Mouse (Mus musculus): Measurements from ENCODE around the gene Esrrg.

Esrrg gene

DNA sequence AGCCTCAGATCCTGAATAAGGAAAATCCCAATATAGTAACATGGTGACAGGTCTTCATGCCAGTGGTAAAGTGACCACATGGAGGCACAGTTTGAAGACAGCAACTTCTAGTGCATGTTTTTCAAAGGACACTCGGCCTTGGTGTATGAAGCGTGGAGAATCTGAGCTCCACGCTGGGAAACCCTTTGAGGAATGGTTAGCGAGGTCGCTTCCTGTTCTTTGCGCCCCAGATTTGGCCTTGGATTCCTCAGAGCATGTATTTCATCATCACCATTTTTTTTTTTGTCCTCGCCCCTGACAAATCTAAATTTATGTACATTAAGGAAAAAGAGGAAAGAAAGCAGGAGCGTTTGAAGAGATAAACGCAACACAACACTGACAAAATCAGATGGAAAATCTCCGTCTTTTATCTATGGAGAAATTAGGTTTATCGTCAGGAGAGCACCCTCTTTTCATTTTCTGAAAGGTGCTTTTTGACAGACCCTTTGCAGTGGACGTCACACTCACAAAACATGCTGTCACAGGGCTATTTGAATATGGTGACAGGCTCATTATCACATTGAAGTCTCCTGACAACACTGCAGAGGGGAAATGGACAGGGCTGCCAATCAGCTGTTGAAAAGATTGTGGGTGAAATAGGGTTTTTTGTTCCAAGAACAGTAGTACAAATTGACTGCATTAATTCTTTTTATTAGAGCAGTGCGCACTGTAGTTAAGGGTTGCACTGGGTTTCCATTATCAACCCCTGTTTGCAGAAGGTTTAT lies 476.7 kb downstream of the Esrrg start:
- DNase-seq = no peak

DNA sequence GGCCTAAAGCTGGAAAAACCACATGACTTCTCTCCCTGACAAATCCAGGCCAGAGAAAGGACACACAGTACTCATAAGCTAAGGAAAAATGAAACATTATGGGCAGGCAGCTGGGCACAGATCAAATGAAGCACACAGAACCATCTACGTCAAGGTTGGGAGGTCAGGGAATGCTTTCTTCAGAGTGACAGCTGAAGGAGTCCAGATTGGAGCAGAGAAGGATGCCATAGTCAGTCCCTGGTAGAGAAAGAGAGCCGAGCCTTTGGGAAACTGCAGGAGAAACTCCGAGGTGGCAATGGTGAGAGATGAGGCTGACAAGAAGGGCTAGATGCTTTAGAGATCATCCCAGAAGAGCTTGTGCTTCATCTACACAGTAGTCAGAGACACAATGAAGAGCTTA lies 485.1 kb downstream of the Esrrg start:
- no peak for DNase-seq

DNA sequence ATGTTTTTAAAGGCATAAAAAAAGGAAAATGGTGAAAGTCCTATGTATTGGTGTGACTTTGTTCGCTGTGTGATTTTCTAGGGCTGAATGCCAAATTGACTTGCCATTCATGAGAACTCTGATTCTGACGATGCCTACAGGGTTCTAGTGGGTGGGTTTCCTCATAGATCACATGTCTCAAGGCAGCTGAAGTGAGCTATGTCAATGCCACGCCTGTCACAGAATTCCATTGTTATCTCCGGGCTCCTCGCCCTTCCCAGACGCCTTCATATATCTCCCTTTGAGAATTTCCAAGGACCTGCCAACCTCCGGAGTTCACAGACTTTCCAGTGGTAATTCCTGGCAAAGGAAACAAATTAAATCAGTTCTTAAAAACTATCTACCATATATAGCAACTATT lies 493.2 kb downstream of the Esrrg start:
- DNase-seq = no peak

DNA sequence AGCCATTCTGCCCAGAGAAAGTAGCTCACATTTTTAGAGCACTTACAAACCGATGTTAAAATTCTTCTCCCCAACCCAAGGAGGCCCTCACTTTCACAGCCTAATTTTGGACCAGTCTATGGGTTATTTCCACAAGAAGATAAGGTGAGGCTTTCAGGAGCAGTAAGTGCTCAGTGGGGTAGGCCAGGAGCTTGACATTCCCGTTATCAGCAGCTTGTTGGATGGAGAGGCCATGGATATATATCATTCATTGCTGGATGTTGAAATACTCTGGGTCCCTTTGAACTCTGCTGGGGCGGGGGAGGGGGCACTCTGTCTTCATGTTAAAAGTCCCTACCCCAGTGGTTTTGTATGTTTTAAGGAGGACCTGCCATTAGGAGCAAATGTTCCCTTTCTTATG lies 494.6 kb downstream of the Esrrg start:
- no peak for DNase-seq

DNA sequence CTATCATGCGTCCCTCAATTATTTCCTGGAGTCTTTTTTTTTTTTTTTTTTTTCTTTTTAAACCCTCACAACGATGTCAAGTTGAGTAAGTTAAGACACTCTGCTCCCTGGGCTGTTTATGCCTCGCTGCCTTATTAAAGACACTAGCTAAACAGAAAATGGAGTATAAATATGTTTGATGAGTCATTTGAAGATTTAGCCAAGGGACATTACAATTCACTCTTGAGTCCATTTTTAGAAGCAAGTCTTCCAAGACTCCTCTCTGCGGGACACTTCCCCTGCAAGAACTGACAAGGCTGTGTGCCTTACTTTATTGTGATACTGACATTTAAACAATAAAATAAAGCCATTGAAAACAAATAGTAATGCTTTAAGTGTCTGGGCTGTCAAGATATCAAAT lies 496.9 kb downstream of the Esrrg start:
- no peak for DNase-seq

DNA sequence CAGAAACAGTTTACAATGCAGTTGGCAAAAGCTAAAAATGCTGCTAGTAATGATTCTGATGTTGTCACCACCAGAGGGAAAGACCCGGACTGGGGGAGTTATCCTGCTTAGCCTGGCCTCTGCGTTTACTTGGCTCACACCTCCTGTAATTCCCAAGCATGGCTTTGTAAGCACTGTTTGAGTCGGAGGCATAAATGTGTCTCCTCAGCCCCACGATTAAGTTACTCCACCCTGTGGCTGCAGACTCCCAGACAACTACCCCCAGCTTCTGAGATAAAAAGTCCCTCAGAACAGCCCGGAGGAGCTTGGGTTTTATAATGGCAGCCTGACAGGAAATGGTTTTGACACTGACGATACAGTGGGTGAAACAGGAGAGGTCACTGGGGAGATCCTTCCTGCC lies 499.4 kb downstream of the Esrrg start:
- DNase-seq = peak; percentile 83

DNA sequence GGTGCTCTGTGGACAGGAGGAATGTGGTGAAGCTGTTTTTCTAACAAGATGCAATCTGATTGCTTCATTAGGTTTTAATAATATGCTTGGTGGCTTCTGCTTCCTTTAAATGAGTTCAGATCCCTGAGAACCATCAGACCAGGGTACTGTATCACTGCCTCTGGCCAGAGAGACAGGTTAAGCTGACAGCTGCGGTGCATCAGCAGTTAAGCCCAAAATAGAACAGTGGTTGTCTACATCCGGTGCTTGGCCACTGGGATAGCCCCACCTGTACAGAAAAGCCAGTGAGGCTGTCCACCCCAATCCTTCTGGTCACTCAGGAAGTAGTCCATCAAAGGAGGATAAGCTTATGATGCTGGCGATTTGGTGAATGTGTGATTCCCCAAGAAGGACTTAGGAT lies 503.0 kb downstream of the Esrrg start:
- no peak for DNase-seq

DNA sequence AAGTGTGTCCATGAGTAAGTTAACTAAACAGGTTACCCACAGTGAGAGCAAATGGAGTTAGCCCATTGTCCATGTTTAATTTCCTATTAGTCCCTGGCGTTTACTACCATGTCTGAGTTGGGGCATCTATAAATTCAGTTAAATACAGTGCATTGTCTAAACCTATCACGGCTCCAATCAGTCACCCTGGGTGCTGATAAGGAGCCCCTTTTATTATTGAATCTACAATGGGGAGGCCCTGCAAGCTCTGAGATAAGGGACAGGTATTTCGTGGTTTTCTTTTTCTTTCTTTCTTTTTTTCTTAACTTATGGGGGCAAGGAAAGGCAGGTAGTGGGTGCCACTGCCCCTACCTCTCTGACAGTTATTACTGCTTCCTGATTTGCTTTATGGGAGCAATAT lies 504.6 kb downstream of the Esrrg start:
- DNase-seq = no peak

DNA sequence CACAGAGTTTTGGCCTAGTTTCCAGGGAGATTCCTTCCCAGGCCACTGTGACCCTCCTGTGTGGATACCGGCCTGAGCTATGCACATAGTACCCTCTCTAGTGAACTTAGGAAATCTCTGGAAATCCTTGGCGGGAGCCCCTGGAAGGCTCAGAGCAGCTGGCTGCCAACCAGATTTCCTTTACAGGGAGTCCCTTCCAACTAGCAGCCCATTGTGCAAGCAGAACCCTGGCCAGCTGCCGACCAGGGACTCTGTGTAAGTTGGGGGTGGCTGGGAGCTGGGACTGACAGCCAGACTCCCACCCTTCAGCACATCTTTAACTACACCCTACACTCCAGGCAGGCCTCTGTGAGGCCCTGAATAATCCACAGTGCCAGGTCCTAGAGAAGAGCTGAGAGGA lies 509.5 kb downstream of the Esrrg start:
- DNase-seq = peak; percentile 98

DNA sequence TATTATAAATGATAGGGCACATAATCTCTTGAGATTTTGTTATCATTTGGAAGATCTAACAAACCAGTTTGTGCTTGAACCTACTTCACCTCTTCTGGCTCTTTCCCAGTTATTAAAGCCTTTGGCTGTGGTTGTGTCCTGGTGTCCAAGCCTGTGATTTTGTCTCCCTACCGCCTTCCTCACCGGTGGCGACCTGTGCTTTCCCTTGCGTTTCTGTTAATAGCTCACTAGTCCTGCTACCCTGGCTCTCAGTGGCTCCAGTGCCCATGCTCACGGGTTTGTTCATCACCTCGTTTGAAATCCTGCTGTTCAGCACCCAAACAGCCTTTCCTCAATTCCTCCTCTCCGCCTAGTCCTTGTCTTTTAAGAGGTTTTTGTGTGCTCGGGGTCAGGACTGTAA lies 511.2 kb downstream of the Esrrg start:
- DNase-seq = peak; percentile 55

DNA sequence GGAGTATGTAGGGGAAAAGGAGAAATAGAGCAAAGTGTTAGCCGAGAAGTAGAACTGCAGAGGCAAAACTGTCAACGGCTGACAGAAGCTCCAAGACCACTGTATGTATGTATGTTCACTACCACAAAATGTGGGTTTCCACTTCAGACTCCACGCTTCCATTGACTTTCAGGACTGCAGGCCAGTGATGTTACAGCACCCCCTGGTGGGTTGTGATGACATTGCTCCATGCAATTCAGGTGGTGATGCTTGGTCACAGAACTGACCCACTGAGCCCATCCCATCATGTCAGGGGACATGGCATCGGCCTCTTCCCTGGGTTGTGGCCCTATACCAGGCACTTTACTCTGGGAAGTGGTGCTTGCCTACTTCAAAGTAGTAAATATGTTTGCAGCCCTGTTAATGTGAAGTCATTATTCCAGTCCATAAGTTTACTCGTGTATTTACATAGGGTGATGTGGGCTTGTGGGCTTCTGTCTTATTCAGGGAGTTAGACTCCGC lies 517.0 kb downstream of the Esrrg start:
- DNase-seq = peak; percentile 73

DNA sequence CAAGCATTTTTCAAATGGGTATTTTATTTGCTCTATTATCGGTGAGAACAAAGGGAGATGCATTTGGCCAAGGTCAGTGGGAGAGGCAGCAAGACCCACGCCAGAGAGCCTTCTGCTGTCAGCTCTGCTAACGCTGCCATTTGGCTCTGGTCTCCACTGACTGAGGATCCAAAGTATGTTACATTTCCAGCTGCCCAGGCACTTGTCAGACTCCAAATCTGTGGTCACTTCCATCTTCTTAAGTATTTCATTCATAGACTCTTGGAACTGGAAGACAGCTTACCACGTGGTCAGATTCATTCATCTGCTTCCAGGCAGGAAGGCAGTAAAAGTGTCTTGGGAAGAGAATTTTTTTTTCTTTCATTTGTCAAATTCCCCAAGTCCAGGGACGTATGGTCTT lies 527.5 kb downstream of the Esrrg start:
- DNase-seq = no peak

DNA sequence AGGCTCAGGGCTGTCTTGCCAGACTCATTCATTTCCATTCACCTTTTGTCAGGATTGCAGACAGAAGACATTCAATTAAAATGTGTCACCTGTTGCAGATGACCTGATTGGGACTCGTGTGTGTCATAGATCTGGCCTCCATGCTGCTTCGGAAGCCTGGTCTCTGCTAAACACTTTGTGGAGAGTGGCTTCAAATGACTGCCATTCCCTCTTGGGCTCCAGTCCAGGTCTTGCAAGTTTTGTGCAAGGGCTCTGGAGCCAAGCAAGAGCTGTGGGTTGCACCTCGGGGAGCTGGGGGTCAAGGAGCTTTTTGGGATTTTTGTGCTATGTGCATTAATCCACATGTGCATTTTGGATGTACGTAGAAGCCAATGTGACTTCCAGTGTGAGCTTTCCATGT lies 530.9 kb downstream of the Esrrg start:
- DNase-seq = no peak

DNA sequence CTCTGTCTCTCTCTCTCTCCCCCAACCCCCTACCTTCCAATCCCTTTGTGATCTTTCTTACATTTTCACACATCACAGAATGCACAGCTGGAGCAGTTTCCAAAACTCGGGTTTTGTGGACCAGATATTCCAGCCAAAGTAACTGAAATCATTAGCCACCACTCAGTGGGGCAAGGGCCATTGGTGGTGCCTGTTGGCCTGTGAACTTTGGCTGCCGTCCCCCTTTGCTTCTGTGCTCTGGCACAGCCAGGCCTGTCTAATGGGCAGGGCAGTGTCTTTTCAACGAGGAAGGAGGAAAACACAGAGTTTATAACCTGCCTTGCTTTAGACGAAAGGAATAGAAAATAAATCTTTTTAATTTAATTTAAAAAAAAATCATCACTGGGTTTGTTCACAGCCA lies 531.6 kb downstream of the Esrrg start:
- no peak for DNase-seq

DNA sequence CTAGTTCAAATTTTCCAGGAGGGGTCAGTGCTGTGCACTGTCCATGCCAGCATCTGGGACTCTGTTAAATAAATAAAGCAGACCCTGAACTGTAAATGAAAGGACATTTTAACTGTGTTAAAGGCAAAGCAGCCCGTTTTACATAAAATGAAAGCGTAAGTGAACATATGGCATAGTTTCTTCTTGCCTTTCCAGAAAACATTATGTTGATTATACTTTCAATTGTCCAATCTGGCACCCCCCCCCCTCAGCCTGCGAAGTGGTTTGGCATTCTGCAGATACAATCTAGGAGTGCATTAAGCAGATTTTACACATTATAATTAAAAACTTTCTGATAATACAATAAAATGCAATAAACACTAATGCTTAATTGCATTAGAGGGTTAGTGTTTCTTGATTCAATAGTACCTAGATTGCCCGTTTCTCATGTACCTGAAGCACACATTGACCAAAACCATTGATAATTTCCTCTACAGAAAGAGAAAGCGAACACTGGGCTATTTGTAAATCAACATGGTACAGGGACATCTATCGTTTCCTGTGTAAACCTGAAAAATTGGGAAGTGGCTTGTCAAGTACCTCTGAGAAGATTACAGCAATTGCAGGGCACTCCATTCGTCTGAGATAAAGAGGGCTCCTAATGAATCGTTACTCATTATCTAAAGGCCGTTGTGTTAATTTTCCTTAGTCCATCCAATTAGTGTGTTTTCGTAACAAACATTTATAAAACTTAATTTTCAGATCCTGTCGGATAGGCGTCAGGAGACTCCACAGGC lies 539.0 kb downstream of the Esrrg start:
- peak; percentile 2 for DNase-seq

DNA sequence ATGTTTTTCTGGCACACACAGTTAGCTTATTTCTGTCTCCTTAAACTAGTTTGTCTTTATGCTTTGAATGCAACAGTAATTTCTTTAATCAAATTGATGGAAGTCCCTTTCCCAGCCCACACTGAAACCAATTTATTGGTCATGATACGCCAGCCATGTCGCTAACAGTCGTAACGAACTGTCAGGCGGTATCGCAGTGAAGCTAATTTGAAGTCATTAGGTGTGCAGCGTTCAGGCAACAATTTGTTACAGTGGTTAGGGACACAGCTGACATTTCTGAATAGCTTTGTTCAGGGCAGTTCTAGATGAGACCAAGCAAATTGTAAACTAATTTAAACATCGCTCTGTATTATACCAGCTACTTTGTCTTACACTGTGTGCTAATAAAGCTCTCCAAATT lies 542.5 kb downstream of the Esrrg start:
- peak; percentile 71 for DNase-seq

DNA sequence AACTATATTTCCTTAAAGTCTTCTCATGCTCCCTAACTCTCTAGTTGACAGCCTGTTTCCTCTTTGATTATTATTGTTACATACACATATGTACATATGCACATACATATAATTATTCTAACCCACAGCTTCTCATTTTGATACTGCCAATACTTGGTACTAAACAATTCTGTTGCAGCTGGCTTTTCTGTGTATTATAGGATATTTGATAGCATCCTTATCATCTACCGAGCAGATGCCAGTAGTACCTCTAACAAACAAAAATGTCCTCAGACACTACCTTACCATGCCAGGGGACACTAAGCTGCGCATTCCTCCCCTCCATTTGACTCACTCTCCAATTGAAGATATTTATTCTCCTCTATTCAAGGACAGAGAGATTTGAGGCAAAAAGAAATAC lies 543.4 kb downstream of the Esrrg start:
- no peak for DNase-seq

DNA sequence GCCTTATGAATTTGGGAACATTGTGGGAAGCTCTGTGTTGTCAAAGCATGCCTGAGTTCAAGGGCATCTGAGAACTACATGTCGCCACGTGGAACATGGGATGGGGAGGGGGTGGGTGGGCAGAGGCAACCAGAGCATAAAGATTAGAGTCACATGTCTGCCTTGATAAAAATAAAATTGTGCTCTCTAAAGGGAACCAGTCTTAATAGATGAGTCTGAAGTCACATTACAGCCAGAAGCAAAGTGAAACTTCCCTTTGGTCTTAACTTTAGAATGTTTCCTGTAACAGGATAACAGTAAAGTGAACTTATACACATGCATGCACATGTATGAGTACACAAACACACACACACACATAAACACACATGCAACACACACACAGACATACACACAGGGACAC lies 545.1 kb downstream of the Esrrg start:
- DNase-seq = peak; percentile 4

DNA sequence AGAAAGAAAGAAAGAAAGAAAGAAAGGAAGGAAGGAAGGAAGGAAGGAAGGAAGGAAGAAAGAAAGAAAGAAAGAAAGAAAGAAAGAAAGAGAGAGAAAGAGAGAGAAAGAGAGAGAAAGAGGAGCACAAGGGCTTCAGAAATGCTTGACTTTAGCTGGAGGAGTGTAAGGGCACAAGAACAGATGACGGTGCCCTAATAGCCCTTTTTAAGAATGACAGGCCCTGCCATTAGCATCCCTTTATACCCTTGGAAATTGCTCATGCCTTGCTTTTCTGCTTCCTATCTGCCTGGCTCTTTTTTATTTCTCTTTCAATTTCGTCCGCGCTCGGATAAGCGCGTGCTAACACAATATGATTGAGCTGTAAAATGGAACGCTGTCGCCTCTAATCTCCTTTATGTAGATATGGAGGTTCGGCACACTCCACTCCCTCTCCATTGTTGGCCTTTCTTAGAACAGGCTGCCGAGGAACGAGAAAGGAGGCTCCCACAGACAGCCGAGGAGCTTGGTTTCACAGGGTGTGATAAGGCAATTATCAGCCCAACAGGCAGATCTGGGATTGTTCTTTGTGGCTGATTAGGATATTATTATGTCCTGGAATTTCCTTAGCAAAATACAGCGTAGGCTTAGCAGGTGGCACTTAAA lies 546.0 kb downstream of the Esrrg start:
- DNase-seq = peak; percentile 60

DNA sequence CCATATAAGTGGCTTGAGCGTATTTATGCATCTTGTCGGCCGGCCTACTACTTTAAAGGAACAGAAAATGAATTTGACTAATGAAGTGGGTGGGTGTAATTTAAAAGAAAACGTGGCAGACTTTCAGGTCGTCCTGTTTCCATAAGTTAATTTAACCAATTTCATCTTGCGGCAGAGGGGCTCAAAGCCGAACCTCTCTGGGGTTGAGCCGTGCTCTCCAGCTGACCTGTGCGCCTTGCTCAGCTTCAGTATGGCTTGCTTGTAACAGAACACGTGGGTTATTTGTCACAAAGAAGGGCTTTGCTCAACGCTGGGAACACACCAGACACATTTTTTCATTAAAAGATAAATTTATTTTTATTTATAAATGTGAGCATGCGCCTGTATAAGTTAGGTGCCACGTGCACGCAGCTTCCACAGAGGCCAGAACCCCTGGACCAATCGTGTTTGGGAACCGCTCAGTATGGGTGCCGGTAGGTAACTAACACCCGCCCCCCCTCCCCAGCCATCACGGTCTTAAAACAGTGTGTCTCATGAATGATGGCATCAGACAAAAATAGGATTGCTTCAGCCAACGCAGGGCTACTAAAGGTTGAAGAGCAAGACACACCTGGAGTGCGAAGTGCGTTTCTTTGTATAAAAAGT lies 546.7 kb downstream of the Esrrg start:
- peak; percentile 85 for DNase-seq

DNA sequence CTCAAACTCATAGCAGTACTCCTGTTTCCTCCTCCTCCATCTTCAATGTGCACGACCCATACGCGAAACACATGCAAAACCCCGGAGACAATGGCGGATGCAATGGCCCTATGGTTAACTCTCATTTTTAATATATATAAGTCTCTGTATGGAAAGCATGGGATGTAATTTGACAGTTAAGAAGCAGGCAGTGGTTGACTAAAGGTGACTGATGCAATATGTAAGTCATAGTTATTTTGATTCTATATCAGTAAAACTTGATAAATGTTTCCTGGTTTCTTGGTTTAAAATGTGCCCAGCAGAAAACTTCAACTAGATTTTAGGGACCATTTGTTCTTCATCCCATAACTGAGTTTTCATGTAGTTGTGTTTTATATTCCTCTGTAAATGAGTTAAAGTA lies 547.9 kb downstream of the Esrrg start:
- DNase-seq = peak; percentile 19

DNA sequence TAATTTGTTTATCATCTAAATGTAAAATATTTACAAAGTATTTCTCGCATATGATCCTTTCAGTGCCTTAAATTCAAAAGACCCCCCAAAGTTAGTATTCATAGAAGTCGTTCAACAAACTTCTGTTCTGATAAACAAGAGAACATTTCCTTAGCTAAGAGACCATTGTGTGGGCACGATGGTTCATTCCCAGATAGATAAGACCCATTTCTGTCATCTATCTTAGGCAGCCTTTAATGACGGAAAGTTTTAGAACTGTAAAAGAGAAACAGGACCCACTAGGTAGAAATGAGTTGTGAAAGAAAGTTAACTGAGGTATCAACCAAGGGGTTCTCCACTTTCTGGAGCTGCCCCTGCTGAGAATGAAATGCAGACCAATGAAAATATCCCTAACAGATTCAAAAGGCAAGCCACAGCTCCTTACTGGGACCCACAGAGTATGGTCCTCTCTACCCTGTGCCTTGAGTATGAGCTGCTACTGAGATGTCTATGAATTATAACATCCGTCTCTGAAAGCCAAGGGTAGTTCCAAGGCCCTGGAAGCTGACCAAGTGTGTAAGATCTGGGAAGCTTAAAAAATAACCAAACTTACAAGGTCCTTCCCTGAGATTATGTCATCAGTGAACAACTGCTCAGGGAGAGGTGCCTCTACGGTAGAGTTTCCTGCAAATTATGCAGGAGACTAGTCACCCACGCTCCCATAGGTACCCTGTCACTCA lies 548.8 kb downstream of the Esrrg start:
- peak; percentile 55 for DNase-seq

DNA sequence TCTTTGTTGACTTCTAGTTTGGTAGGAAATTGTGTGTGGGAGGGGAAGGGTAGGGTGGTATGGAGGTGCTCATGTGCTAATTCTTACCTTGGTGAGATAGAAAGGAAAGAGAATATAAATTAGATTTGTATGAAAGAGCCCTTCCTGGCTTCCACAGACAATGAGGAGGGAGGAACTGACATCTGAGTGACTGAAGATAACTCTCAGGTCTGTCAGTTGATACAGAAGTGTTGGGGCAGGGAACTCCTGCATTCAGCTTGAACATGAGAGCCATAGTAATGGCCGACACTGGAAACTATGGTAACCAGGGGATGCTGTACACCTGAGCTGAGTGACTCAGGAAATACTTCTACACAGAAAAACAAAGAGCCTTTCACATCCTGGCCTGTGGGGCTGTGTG lies 550.1 kb downstream of the Esrrg start:
- DNase-seq = no peak
